Mouse (Mus musculus): ENCODE measurements around the gene Ncapd2. TPM values are rescaled to one million over a fixed set of nuclear protein-coding genes. Genes with fewer than 3 reads are reported as not detected.

The Ncapd2 gene
- polyA plus RNA-seq, 1 experiment = 53.4 TPM

DNA sequence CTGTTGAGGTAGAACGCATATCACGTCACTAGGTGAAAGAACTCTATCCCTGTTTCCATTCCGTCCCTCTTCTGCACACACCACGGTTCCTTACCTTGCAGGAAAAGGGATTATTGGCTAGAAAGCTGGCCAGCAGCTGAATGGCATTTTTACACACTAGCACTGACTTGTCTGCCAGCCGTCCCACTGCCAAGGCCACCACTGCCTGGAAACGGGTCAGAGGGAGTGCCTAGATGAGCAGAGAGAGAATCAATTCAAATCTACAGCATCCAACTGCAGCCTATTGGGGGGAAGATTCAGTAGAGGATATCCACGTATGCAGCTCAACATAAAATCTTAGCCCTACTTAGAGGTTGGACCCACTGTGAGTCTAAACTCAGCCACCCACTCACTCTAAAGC, 11.9 kb downstream of the Ncapd2 start:
- no peaks in the 10 kb centered on the region for H3K27me3 ChIP-seq (ENCODE audit: control insufficient read depth, insufficient read depth, low read length)
- no peaks in the 10 kb centered on the region for H3K4me1 ChIP-seq (ENCODE audit: control insufficient read depth, insufficient read depth, insufficient read length, low read length)
- no peak overlapping the region for H3K4me3 ChIP-seq (ENCODE audit: low read depth, low read length)
- TF ChIP-seq POLR2A (IDR thresholded peaks at IDR 0.05; ENCODE audit: low read depth, low read length) (no peak), CTCF (IDR thresholded peaks at IDR 0.05; ENCODE audit: extremely low read depth, insufficient read length, insufficient replicate concordance, low read depth, low read length) (no peak)
- H3K36me3 ChIP-seq (ENCODE audit: control insufficient read depth, insufficient read depth, low read length) = peaks cover 49% of the 10 kb centered on the region
- H3K27ac ChIP-seq (ENCODE audit: insufficient read depth, low read depth, low read length) = no peak overlapping the region
- WGBS = 92% methylated on average over 7 of the region's 7 CpGs

DNA sequence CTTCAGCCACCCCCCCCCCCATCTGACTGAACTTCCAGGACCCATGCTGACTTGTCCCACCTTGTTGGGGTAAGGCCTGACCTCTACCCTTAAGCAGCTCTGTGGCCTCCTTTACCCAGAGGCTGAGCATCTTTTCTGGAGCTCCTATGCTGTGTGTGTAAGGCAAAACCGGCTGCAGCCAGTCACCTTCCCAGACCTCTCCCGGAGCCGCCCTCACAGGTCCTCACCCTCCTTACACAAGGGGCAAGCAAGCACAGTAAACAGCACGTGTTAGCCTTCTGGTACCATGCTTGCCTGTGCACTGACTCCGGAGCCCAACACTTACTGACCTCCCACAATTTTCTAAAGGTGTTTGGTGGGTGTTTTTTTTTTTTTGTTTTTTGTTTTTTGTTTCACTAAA, 16.0 kb downstream of the Ncapd2 start:
- Histone ChIP-seq H3K36me3 (ENCODE audit: control insufficient read depth, insufficient read depth, low read length) (peaks cover 59% of the 10 kb centered on the region), H3K27ac (ENCODE audit: insufficient read depth, low read depth, low read length) (no peak overlapping the region), H3K4me1 (ENCODE audit: control insufficient read depth, insufficient read depth, insufficient read length, low read length) (no peaks in the 10 kb centered on the region), H3K27me3 (ENCODE audit: control insufficient read depth, insufficient read depth, low read length) (no peaks in the 10 kb centered on the region), H3K4me3 (ENCODE audit: low read depth, low read length) (no peak overlapping the region)
- TF ChIP-seq POLR2A (IDR thresholded peaks at IDR 0.05; ENCODE audit: low read depth, low read length) (no peak), CTCF (IDR thresholded peaks at IDR 0.05; ENCODE audit: extremely low read depth, insufficient read length, insufficient replicate concordance, low read depth, low read length) (no peak)
- WGBS = 96% methylated on average over 5 of the region's 5 CpGs

DNA sequence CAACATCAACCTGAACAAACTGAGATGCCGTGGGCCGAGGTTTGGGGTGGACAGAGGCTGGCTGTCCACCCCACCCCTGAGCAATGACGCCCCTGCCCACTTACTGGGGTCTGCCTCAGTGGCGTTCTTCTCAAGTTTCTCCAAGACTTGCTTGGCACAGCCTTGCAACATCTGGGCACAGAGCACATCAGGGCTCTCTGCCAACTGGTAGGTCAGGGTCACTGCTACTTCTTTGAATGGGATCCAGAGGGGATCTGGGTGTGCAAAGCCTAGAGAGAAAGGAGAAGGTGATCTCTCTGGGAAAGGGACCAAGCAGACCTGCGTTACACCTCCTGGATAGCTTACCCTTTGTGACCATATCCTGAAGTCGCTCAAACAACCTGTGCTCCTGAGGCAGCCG, 18.2 kb downstream of the Ncapd2 start:
- Histone ChIP-seq H3K27me3 (ENCODE audit: control insufficient read depth, insufficient read depth, low read length) (no peaks in the 10 kb centered on the region), H3K36me3 (ENCODE audit: control insufficient read depth, insufficient read depth, low read length) (peaks cover 62% of the 10 kb centered on the region), H3K27ac (ENCODE audit: insufficient read depth, low read depth, low read length) (no peak overlapping the region), H3K4me3 (ENCODE audit: low read depth, low read length) (no peak overlapping the region), H3K4me1 (ENCODE audit: control insufficient read depth, insufficient read depth, insufficient read length, low read length) (no peaks in the 10 kb centered on the region)
- WGBS = 92% methylated on average over 7 of the region's 7 CpGs
- TF ChIP-seq POLR2A (IDR thresholded peaks at IDR 0.05; ENCODE audit: low read depth, low read length) (no peak), CTCF (IDR thresholded peaks at IDR 0.05; ENCODE audit: extremely low read depth, insufficient read length, insufficient replicate concordance, low read depth, low read length) (no peak)

DNA sequence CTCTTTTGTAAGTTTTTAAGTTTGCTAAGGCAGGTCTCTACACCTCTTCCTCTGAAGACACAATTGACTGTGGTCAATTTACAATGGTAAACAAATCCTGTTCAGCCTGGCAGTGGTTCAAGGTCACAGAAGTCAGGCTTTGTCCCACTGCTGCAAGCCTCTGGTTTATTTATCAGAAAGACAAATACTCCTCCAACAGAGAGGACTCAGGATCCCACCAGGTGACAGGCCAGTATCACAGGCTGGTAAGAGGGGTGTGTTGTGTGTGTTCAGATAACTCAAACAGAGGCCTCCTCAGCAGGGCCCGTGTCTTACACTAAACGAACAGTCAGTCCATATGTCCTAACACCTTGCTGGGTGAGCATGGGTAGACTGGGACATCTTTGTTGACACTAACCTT, 19.0 kb downstream of the Ncapd2 start:
- no peaks in the 10 kb centered on the region for H3K27me3 ChIP-seq (ENCODE audit: control insufficient read depth, insufficient read depth, low read length)
- no peak overlapping the region for H3K27ac ChIP-seq (ENCODE audit: insufficient read depth, low read depth, low read length)
- no peak overlapping the region for H3K4me3 ChIP-seq (ENCODE audit: low read depth, low read length)
- H3K4me1 ChIP-seq (ENCODE audit: control insufficient read depth, insufficient read depth, insufficient read length, low read length) = peaks cover under 1% of the 10 kb centered on the region; the same call in 1 of the 2 replicates
- WGBS = 49% methylated on average over 2 of the region's 2 CpGs
- TF ChIP-seq CTCF (IDR thresholded peaks at IDR 0.05; ENCODE audit: extremely low read depth, insufficient read length, insufficient replicate concordance, low read depth, low read length) (no peak), POLR2A (IDR thresholded peaks at IDR 0.05; ENCODE audit: low read depth, low read length) (no peak)
- peaks cover 56% of the 10 kb centered on the region for H3K36me3 ChIP-seq (ENCODE audit: control insufficient read depth, insufficient read depth, low read length)

DNA sequence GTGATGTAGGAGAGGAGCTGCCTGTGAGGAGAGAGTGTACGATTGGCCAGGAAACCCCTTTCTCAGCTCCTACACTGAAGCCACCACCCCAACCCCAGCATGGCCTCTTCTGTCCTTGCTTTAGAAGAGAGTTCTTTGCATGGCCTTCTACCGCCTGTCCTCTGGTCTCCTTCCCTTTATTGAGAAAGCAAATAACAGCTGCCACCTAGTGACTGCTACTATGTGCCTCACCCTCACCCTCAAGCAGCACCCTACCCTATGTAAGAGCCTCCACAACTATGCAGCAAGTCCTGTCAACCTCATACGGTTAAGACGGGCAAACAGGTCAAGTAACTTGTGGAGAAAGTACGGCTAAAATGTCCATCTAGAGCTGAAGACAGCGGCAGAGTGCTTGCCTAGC, 21.3 kb downstream of the Ncapd2 start:
- Histone ChIP-seq H3K4me3 (ENCODE audit: low read depth, low read length) (no peak overlapping the region), H3K4me1 (ENCODE audit: control insufficient read depth, insufficient read depth, insufficient read length, low read length) (peaks cover 11% of the 10 kb centered on the region), H3K27me3 (ENCODE audit: control insufficient read depth, insufficient read depth, low read length) (no peaks in the 10 kb centered on the region), H3K27ac (ENCODE audit: insufficient read depth, low read depth, low read length) (no peak overlapping the region), H3K36me3 (ENCODE audit: control insufficient read depth, insufficient read depth, low read length) (peaks cover 38% of the 10 kb centered on the region)
- no peak for TF ChIP-seq POLR2A (IDR thresholded peaks at IDR 0.05; ENCODE audit: low read depth, low read length)
- TF ChIP-seq CTCF (IDR thresholded peaks at IDR 0.05; ENCODE audit: extremely low read depth, insufficient read length, insufficient replicate concordance, low read depth, low read length) = no peak
- 90% methylated on average over 6 of the region's 6 CpGs for WGBS

DNA sequence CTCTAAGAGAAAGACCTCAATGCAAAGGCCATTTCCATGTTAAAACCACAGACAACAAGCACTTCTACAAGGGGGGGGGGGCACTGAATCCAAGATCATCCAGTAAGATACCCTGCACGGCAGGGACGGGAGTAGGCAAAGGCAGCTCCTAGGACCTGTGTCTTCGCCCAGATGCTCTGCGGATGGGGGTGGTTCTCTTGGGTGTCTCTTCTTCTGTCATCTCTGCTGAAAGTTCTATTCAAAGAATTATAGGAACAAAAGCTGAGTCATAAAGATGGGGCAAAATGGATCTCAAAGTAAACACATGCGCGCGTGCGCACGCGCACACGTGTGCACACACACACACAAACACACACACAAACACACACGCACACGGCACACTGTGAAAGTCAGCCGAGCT, 23.4 kb downstream of the Ncapd2 start:
- H3K36me3 ChIP-seq (ENCODE audit: control insufficient read depth, insufficient read depth, low read length) = peaks cover 30% of the 10 kb centered on the region
- H3K27me3 ChIP-seq (ENCODE audit: control insufficient read depth, insufficient read depth, low read length) = no peaks in the 10 kb centered on the region
- 94% methylated on average over 14 of the region's 14 CpGs for WGBS
- peaks cover 11% of the 10 kb centered on the region for H3K4me1 ChIP-seq (ENCODE audit: control insufficient read depth, insufficient read depth, insufficient read length, low read length)
- no peak overlapping the region for H3K4me3 ChIP-seq (ENCODE audit: low read depth, low read length)
- no peak overlapping the region for H3K27ac ChIP-seq (ENCODE audit: insufficient read depth, low read depth, low read length)
- TF ChIP-seq POLR2A (IDR thresholded peaks at IDR 0.05; ENCODE audit: low read depth, low read length) (no peak), CTCF (IDR thresholded peaks at IDR 0.05; ENCODE audit: extremely low read depth, insufficient read length, insufficient replicate concordance, low read depth, low read length) (no peak)

DNA sequence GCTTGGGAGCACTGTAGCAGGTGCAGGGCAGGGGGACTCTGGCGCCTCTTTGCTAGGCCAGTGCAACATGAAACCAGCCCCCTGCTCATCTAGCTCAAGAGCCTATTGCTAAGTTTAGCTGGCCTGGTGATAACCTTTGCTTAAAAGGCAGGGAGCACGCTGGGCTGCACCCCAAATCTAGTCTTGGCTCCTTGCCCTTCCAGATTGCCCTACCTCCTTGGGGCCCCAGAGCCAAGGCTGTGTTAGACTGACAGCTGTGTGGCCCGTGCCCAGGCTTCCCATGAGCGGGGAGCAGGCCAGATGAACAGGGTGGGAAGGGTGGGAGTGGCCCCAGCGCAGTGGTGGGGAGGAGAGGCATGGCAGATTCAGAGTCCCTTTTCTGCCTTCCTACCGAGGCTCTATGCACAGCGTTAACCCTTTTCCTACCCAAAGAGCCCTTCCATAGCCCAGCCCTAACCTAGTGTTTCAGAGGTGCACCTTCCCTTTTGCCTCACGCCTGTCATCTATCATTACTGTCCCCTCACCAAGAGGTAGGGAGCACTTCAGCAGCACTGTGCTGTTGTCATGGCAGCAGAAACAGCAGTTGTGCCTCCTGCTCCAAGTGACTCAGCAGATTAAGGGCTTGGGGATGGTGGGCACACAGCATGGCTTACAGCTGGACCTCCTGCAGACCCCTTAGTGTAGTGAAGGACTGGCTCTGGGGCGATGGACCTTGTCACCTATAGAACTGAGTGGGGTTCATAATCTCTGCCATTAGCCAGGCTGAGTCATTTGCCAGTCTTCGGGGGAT, 24.4 kb downstream of the Ncapd2 start:
- Histone ChIP-seq H3K4me1 (ENCODE audit: control insufficient read depth, insufficient read depth, insufficient read length, low read length) (peaks cover 15% of the 10 kb centered on the region), H3K27me3 (ENCODE audit: control insufficient read depth, insufficient read depth, low read length) (no peaks in the 10 kb centered on the region), H3K4me3 (ENCODE audit: low read depth, low read length) (peak overlapping the region; percentile 80), H3K27ac (ENCODE audit: insufficient read depth, low read depth, low read length) (peak overlapping the region; percentile 90), H3K36me3 (ENCODE audit: control insufficient read depth, insufficient read depth, low read length) (peaks cover 30% of the 10 kb centered on the region)
- TF ChIP-seq POLR2A (IDR thresholded peaks at IDR 0.05; ENCODE audit: low read depth, low read length) = no peak
- TF ChIP-seq CTCF (IDR thresholded peaks at IDR 0.05; ENCODE audit: extremely low read depth, insufficient read length, insufficient replicate concordance, low read depth, low read length) = no peak
- 14% methylated on average over 10 of the region's 10 CpGs for WGBS

All from small intestine, adult 2 months (tissue).